Mouse (Mus musculus) heart, embryonic 10.5 days (tissue): ENCODE data around the gene Gm10330. TPM values are rescaled to one million over a fixed set of nuclear protein-coding genes. Genes with fewer than 3 reads are reported as not detected.
"Not testable (repeated sequence)": the region's sequence is repeated elsewhere in the genome, so short reads cannot be mapped to it uniquely, and the experiment has no call there.

Source experiments
- DNase-seq: peaks from one replicate; pipeline ENCODE4 v3.0.0-alpha.2; 2017; ENCODE audit warnings: low spot score
- H3K27ac ChIP-seq: fragments of 300-500 bp; sonication (generic); 2 replicates; pipeline ENCODE4 v1.5.1; 2016; ENCODE audit warnings: mild to moderate bottlenecking
- H3K27me3 ChIP-seq: fragments of 300-500 bp; sonication (generic); 2 replicates; pipeline ENCODE4 v1.6.1; 2016; ENCODE audit warnings: mild to moderate bottlenecking; ENCODE audit not compliant: poor library complexity, insufficient read depth, severe bottlenecking
- H3K36me3 ChIP-seq: fragments of 300-500 bp; sonication (generic); 2 replicates; pipeline ENCODE4 v1.6.1; 2016; ENCODE audit warnings: mild to moderate bottlenecking, moderate library complexity
- H3K4me1 ChIP-seq: fragments of 300-500 bp; sonication (generic); 2 replicates; pipeline ENCODE4 v1.6.1; 2016; ENCODE audit warnings: mild to moderate bottlenecking
- H3K4me3 ChIP-seq: fragments of 300-500 bp; sonication (generic); 2 replicates; pipeline ENCODE4 v1.5.1; 2016; ENCODE audit warnings: mild to moderate bottlenecking, moderate library complexity
- H3K9me3 ChIP-seq: fragments of 300-500 bp; sonication (generic); 2 replicates; pipeline ENCODE4 v1.6.1; 2016; ENCODE audit warnings: mild to moderate bottlenecking, moderate library complexity
- WGBS: fragments of 180-500 bp; shearing (Covaris S2); methylation state at CpG from one replicate; pipeline ENCODE4 v1.1.7; 2016; 5-methylcytosine and 5-hydroxymethylcytosine counted together
- polyA plus RNA-seq: library from polyadenylated mRNA; unstranded; fragments of >200 nt; fragmentation: Nextera tagmentation; extraction: Ambion mirVana; gene quantifications from 2 replicates; pipeline ENCODE4 v1.2.1, GENCODE M21; 2016

Gene Gm10330
- 0.31 and 1.2 TPM in 2 replicates for polyA plus RNA-seq

- H3K27me3 ChIP-seq, DNase-seq, H3K4me1 ChIP-seq, H3K9me3 ChIP-seq, H3K36me3 ChIP-seq, H3K4me3 ChIP-seq, H3K27ac ChIP-seq: not testable (repeated sequence)
- 80% methylated on average over 1 of the region's 1 CpGs for WGBS
Measured at GRCm38 (mm10) chr12:23780165-23780564, at the start of gene Gm10330. Gene Gm10330, minus strand, starts transcription at chr12:23780265.

- not testable (repeated sequence) for H3K4me1 ChIP-seq, H3K36me3 ChIP-seq, DNase-seq, H3K27ac ChIP-seq, H3K9me3 ChIP-seq, H3K27me3 ChIP-seq
- peak overlapping the region; percentile 29 for H3K4me3 ChIP-seq
- 7% methylated on average over 34 of the region's 43 CpGs for WGBS
Measured at GRCm38 (mm10) chr12:23800776-23801175, 20.7 kb upstream of the Gm10330 start.

GRCm38 (mm10) chr12:23800366-23800765 lies 20.3 kb upstream of the Gm10330 start:
- H3K9me3 ChIP-seq, DNase-seq, H3K4me1 ChIP-seq, H3K36me3 ChIP-seq, H3K27me3 ChIP-seq, H3K27ac ChIP-seq: not testable (repeated sequence)
- WGBS, result 7% methylated on average over 23 of the region's 48 CpGs
- H3K4me3 ChIP-seq, result peak overlapping the region; percentile 29
